Mouse (Mus musculus) myocyte (in vitro differentiated cells): ENCODE results near the gene Upb1.

Experiments
- MYOG ChIP-seq, 3 experiments: IDR thresholded peaks; one replicate each; pipeline ENCODE4 v1.6.1; 2011; ENCODE audit warnings: control low read depth in 2 of 3, low read depth in 2 of 3, mild to moderate bottlenecking in 2 of 3; ENCODE audit not compliant: insufficient read length in 2 of 3, control insufficient read depth in 1 of 3, insufficient read depth in 1 of 3
- POLR2A ChIP-seq: IDR thresholded peaks from one replicate; pipeline ENCODE4 v1.6.1; 2011; ENCODE audit warnings: low read depth, mild to moderate bottlenecking, control low read depth, moderate library complexity; ENCODE audit not compliant: insufficient read length
- TCF12 ChIP-seq: IDR thresholded peaks from one replicate; pipeline ENCODE4 v1.6.1; 2011; ENCODE audit warnings: mild to moderate bottlenecking, control low read depth; ENCODE audit not compliant: poor library complexity, insufficient read depth, severe bottlenecking

GRCm38 (mm10) chr10:75465781-75466550 is 65.1 kb downstream of the Upb1 start:
- no peak for TF ChIP-seq POLR2A
- no peak for TF ChIP-seq TCF12
- TF ChIP-seq MYOG (IDR thresholded peaks at IDR 0.05; ENCODE audit: control insufficient read depth in 1 of 3, insufficient read depth in 1 of 3, insufficient read length in 2 of 3, low read depth in 2 of 3) = peak in 2 of 3 experiments; percentile 43 to 53
